Mouse (Mus musculus) macrophage (primary cell): Measurements from ENCODE around the gene Asb18. TPM values are rescaled to one million over a fixed set of nuclear protein-coding genes. Genes with fewer than 3 reads are reported as not detected.

Source experiments
- H3K27ac ChIP-seq: fragments of 350-480 bp; formaldehyde crosslinking; 2 replicates; pipeline ENCODE4 v1.9.0; 2021
- H3K36me3 ChIP-seq: fragments of 350-480 bp; formaldehyde crosslinking; 2 replicates; pipeline ENCODE4 v1.9.0; 2021; ENCODE audit errors: inconsistent target
- H3K4me3 ChIP-seq: fragments of 350-480 bp; formaldehyde crosslinking; 2 replicates; pipeline ENCODE4 v1.9.0; 2021; ENCODE audit errors: inconsistent target
- H3K79me2 ChIP-seq: fragments of 350-480 bp; formaldehyde crosslinking; 2 replicates; pipeline ENCODE4 v1.9.0; 2021; ENCODE audit errors: inconsistent target
- WGBS: methylation state at CpG from one replicate; pipeline ENCODE4 v1.1.7; 2026; ENCODE audit warnings: inconsistent platforms; ENCODE audit not compliant: missing documents; 5-methylcytosine and 5-hydroxymethylcytosine counted together
- polyA plus RNA-seq: library from polyadenylated mRNA; stranded (reverse); fragments of 250-400 nt; gene quantifications from 3 replicates; pipeline ENCODE4 v1.2.4, GENCODE M21; 2018; ENCODE audit warnings: inconsistent platforms

Asb18 gene
- polyA plus RNA-seq, 1 experiment from 2014 or later = not detected

DNA sequence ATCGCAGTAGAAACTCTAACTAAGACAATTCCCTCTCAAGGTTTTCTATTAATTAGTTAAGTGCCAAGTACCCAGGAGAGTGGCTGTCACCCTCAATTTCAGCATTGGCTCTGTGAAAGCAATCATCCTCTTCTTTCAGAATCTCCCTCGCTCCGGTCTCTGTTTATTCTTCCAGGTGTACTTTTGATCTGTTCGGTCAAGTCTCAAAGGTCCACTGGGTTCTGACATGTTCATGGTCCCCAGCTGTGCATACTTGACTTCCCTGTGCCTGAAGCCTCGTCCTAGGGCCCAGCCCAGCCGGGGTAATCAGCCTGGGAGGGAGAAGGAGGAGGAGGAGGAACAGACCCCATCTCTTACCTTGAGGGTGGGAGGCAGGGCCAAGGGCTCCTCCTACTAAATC, 95.3 kb downstream of the Asb18 start:
- 89% methylated on average over 6 of the region's 6 CpGs for WGBS
- Histone ChIP-seq H3K4me3 (no peak overlapping the region), H3K79me2 (no peaks in the 10 kb centered on the region), H3K27ac (no peak overlapping the region), H3K36me3 (no peaks in the 10 kb centered on the region)

DNA sequence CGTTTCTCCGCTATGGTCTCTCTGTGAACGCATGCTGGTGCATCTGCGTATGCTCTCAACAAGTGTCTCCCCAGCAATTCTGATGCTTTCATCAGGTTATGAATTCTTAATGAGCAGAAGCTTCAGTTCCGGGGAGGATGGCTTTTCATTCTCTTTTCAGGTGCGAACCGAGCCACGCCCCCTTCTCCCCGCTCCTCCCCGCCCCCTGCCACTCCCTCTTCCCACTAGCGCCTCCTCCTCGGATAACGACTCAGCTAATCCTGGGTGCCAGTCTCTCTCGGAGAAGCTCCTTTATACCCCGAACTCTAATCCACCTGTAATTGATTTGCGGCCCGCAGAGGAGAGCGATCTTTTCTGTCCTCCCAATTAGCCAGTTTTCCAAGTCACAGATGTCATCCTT, 96.4 kb downstream of the Asb18 start:
- Histone ChIP-seq H3K4me3 (no peak overlapping the region), H3K36me3 (no peaks in the 10 kb centered on the region), H3K79me2 (no peaks in the 10 kb centered on the region), H3K27ac (no peak overlapping the region)
- 66% methylated on average over 18 of the region's 18 CpGs for whole genome bisulfite sequencing

DNA sequence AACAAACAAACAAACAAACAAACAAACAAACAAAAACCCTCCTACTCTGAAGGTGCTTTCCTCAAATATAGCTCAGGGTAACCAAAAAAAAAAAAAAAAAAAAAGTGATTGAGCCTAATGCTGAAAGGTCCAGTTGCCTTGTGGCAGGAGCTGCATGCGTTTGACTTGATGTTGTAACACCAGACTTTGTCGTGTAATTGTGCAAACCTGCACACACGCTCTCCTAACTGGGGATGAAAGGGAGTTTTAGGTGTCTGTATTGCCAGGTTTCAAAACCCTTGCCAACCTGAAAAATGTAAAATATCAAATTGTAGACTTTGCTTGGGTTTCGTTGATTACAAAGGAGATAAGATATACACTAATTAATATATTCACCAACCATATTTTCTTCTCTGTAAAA, 100.9 kb downstream of the Asb18 start:
- WGBS = 52% methylated on average over 4 of the region's 4 CpGs
- no peak overlapping the region for H3K27ac ChIP-seq
- H3K4me3 ChIP-seq = no peak overlapping the region

DNA sequence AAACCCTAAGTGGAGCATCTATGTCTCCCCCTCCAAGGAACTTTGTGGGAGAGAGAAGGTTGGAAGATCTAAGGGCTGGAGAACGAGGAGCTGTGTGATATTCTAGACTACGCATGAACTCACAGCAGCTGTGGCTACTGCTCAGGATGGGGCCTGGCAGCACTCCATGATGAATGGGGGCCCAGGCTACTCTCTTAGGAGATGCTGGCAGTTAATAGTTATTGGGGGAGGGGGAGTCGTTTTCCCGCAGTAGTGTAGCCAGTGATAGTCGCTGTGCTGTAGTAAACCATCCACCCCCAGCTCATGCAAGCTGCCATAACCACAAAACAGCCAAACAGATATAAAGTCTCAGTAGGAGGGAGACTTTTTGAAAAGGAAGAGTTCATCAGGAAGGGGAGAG, 102.1 kb downstream of the Asb18 start:
- Histone ChIP-seq H3K4me3 (no peak overlapping the region), H3K79me2 (no peaks in the 10 kb centered on the region), H3K36me3 (no peaks in the 10 kb centered on the region), H3K27ac (no peak overlapping the region)
- 70% methylated on average over 5 of the region's 5 CpGs for WGBS

More for the DNA sequence above, 100.9 kb downstream of the Asb18 start:
- no peaks in the 10 kb centered on the region for H3K36me3 ChIP-seq
- no peaks in the 10 kb centered on the region for H3K79me2 ChIP-seq

DNA sequence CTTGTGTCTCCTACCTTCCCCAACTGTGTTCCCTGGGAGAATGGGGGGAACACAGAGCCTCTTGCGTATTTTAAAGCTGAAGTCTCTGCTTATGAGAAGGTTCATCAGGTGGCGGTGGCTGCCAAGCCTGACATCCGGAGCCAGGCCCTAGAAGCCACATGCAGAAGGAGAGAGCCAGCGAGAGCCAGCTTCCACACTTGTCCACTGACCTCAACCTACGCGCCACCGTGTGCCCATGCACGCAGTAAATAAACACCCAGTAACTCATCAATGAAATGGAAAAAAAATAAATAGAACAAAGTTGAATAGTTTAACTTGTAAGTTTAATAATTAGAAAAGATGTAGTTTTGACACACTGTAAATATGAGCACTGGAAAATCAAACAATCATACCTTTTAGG, 104.7 kb downstream of the Asb18 start:
- no peak overlapping the region for H3K4me3 ChIP-seq
- H3K79me2 ChIP-seq = no peaks in the 10 kb centered on the region
- whole genome bisulfite sequencing = 74% methylated on average over 8 of the region's 8 CpGs
- no peak overlapping the region for H3K27ac ChIP-seq
- H3K36me3 ChIP-seq = no peaks in the 10 kb centered on the region

DNA sequence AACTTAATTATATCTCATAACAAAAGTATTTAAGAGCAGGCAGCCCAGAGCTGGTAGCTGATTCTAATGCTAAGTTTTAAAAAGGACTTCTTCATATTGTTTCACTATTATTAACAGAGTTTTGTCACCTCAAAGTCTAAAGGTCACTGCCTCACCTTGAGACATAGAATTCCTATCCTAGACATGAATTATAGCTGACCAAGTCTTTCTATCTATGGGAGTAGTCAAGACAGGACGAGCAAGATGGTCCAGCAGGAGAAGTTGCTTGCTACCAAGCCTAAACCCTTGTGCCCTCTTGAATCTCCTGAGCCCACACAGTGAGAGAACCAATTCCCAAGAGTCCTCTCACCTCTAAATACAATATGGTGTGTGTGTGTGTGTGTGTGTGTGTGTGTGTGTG, 111.8 kb downstream of the Asb18 start:
- no peaks in the 10 kb centered on the region for H3K36me3 ChIP-seq
- WGBS = 85% methylated on average over 1 of the region's 1 CpGs
- peak overlapping the region; percentile 77 for H3K27ac ChIP-seq
- H3K79me2 ChIP-seq = no peaks in the 10 kb centered on the region
- no peak overlapping the region for H3K4me3 ChIP-seq

DNA sequence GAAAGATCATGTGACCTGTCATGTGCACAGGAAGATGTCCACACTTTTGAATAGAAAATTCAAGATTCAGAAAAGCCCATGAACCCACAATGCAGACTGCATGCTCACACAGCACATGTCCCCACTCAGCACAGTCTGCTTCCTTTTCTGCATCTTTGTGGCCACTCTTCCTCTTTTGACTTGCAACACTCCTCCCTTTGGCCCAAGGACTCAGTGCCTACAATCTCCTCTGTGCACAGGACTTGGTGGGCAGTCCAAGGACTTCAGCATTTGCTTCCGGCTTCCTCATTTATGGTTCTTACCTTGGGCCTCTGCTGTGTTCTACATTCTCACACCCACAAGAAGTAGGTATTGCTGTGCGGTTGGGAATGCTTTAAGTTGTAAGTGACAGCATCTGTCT, 112.2 kb downstream of the Asb18 start:
- Histone ChIP-seq H3K4me3 (no peak overlapping the region), H3K27ac (peak overlapping the region; percentile 77), H3K79me2 (no peaks in the 10 kb centered on the region), H3K36me3 (no peaks in the 10 kb centered on the region)
- 9% methylated on average over 2 of the region's 2 CpGs for WGBS

DNA sequence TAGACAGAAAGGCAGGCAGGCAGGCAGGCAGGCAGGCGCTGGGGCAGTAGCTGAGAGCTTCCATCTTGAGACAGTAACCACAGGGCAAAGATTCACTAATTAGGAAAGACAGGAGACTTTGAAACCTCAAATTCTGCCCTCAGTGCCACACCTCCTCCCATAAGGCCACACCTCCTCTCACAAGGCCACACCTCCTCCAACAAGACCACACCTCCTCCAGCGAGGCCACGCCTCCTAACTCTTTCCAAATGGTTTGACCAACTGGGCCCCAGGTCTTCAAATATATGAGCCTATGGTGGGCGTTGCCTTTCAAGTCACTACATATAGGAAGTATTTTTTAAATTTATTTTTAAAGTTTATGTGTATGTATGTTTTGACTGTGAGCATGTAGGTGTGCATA, 113.1 kb downstream of the Asb18 start:
- 89% methylated on average over 4 of the region's 4 CpGs for WGBS
- Histone ChIP-seq H3K27ac (peak overlapping the region; percentile 77), H3K36me3 (no peaks in the 10 kb centered on the region), H3K4me3 (no peak overlapping the region), H3K79me2 (no peaks in the 10 kb centered on the region)

Other genes starting within 250 kb of the Asb18 start
- 0.16 to 0.96 TPM in 2 of 3 replicates, not detected in the other for gene Gbx2, start 83.5 kb downstream of the Asb18 start, polyA plus RNA-seq
- not detected in 3 replicates for gene Iqca, start 138.7 kb upstream of the Asb18 start, polyA plus RNA-seq
- gene Ackr3, start 189.3 kb upstream of the Asb18 start, polyA plus RNA-seq = not detected in 3 replicates